Mouse (Mus musculus): ENCODE results near the gene Ppp4r3b. TPM values are rescaled to one million over a fixed set of nuclear protein-coding genes. Genes with fewer than 3 reads are reported as not detected.

Ppp4r3b gene
- 90.3 and 115 TPM in 2 replicates for polyA plus RNA-seq (2015; fragmentation: Nextera tagmentation; extraction: Ambion mirVana)

GRCm38 (mm10) chr11:29172563-29173124, at the start of gene Ppp4r3b:
Gene Ppp4r3b, plus strand, starts transcription at chr11:29172890.
- peak; percentile 98 for ATAC-seq
- peak within 1 kb of the TSS; percentile 97 for H3K9ac ChIP-seq (replicated peaks; ENCODE audit: low read depth, low read length)
- H3K4me3 ChIP-seq (replicated peaks; ENCODE audit: low read length) = peak within 1 kb of the TSS; percentile 92
- H3K9me3 ChIP-seq (ENCODE audit: control insufficient read depth, low read length) = no peaks in the 10 kb centered on the region
- H3K27me3 ChIP-seq (replicated peaks; ENCODE audit: control insufficient read depth, insufficient read depth, low read length) = no peaks in the 10 kb centered on the region
- peak within 1 kb of the TSS; percentile 86 for H3K4me2 ChIP-seq (ENCODE audit: low read length)
- no peaks in the 10 kb centered on the region for H3K36me3 ChIP-seq (ENCODE audit: control insufficient read depth, insufficient read depth)
- WGBS = under 1% methylated on average over 49 of the region's 50 CpGs
- peaks cover 15% of the 10 kb centered on the region for H3K4me1 ChIP-seq (replicated peaks; ENCODE audit: control insufficient read depth, insufficient read depth, low read length)
- peak within 1 kb of the TSS; percentile 97 for H3K27ac ChIP-seq (ENCODE audit: low read length)

DNA sequence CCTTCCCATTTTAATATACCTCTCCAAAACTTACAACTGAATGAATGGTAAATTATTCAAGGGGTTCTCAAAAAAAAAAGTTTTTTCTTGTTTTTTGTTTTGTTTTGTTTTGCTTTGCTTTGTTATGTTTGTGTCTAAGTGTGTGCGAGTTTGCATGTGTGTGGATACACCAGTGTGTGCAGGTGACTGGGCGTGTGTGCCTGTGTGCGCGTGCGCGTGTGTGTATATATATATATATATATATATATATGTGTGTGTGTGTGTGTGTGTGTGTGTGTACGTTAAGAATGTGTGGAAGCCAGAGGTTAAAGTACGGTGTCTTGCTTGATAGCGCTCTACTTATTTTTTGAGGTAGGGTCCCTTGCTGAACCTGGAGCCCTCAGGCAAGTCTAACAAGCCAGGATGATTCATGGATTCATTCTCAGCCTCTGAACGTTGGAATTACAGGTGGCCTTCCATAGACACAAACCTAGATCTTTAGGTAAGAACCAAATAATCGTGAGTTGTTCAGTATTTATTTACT, 42.8 kb upstream of the Ppp4r3b start:
- peak overlapping the region; percentile 99 for H3K4me3 ChIP-seq (replicated peaks; ENCODE audit: low read length)
- H3K4me1 ChIP-seq (replicated peaks; ENCODE audit: control insufficient read depth, insufficient read depth, low read length) = peaks cover 7% of the 10 kb centered on the region; the same call in 1 of the 2 replicates
- H3K36me3 ChIP-seq (ENCODE audit: control insufficient read depth, insufficient read depth) = peaks cover 7% of the 10 kb centered on the region
- ATAC-seq = peak; percentile 51
- H3K9me3 ChIP-seq (ENCODE audit: control insufficient read depth, low read length) = no peaks in the 10 kb centered on the region
- H3K27ac ChIP-seq (ENCODE audit: low read length) = no peak overlapping the region
- peak overlapping the region; percentile 59 for H3K4me2 ChIP-seq (ENCODE audit: low read length)
- no peaks in the 10 kb centered on the region for H3K27me3 ChIP-seq (replicated peaks; ENCODE audit: control insufficient read depth, insufficient read depth, low read length)
- H3K9ac ChIP-seq (replicated peaks; ENCODE audit: low read depth, low read length) = peak overlapping the region; percentile 92
- WGBS = 58% methylated on average over 11 of the region's 11 CpGs

DNA sequence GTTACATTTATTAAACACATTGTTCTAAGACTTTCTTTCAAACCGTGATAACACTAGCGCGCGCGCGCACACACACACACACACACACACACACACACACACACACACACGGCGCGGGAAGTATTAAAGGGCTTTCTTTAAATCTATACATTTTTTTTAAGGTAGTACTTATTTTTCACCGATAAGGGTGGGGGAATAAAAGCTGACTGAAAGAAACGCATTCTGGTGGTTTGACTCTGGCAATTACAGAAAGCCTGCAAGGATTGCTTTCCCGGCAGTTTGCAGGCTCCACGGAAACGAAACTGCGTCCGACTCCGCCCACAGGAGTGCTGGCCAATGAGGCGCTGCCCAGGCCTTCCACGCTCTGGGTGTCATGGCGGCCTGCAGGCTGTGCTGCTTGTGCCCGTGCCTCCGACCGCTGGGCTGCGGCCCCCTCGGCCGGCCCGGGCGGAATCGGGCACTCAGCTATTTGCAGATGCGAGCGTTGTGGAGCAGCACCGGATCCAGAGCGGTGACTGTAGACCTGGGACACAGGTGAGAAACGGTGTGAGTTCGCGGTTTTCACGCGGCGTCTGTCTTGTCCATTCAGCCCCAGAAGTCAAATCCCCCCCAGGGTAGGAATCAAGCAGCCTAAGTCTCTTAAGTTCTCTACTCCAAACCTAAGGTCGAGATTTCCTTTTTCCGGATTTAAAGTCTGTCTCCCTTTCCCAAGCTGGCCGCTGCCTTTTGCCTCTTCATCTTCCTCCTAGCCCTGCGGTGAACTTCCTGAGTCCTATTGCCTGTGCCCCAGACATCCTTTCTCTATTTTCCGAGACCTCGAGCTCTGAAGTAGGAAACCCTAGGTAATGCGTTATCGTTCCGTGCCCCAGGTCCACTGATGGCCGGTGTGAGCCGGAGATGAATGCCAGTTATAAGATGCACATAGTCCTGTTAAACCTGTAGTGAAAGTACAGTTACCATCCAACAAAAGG, 42.0 kb upstream of the Ppp4r3b start, which contains the start of gene Pnpt1:
TSS of gene Pnpt1 (plus strand) at position 360 of the 971 bp plus-strand sequence.
- peak; percentile 100 for ATAC-seq
- H3K4me1 ChIP-seq (replicated peaks; ENCODE audit: control insufficient read depth, insufficient read depth, low read length) = peaks cover 7% of the 10 kb centered on the region; the same call in 1 of the 2 replicates
- H3K9me3 ChIP-seq (ENCODE audit: control insufficient read depth, low read length) = no peaks in the 10 kb centered on the region
- peak within 1 kb of the TSS; percentile 92 for H3K9ac ChIP-seq (replicated peaks; ENCODE audit: low read depth, low read length)
- H3K36me3 ChIP-seq (ENCODE audit: control insufficient read depth, insufficient read depth) = peaks cover 8% of the 10 kb centered on the region
- H3K27me3 ChIP-seq (replicated peaks; ENCODE audit: control insufficient read depth, insufficient read depth, low read length) = no peaks in the 10 kb centered on the region
- H3K27ac ChIP-seq (ENCODE audit: low read length) = peak within 1 kb of the TSS; percentile 65
- peak within 1 kb of the TSS; percentile 90 for H3K4me2 ChIP-seq (ENCODE audit: low read length)
- H3K4me3 ChIP-seq (replicated peaks; ENCODE audit: low read length) = peak within 1 kb of the TSS; percentile 99
- 3% methylated on average over 50 of the region's 50 CpGs for WGBS

DNA sequence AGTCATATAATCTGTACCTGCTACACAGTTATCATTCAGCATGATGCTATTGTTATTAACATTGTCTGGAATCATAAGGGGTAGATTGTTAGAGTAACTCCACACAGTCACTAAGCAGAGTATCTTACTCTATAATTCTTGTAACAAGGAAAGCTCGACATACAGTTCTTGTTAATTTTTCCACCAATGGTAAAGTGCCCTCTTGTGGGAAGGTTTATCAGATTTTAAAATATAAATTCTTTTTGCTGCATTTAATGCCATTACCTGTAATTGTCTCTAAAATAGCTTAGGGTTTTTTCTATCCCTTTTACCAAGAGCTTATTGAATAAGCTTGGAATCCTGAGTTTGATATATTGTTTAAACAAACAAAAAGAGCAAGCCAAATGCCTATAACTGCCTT, 32.0 kb upstream of the Ppp4r3b start:
- Histone ChIP-seq H3K36me3 (ENCODE audit: control insufficient read depth, insufficient read depth) (peaks cover 21% of the 10 kb centered on the region), H3K27me3 (replicated peaks; ENCODE audit: control insufficient read depth, insufficient read depth, low read length) (no peaks in the 10 kb centered on the region), H3K27ac (ENCODE audit: low read length) (no peak overlapping the region), H3K4me3 (replicated peaks; ENCODE audit: low read length) (no peak overlapping the region), H3K9ac (replicated peaks; ENCODE audit: low read depth, low read length) (no peak overlapping the region), H3K4me2 (ENCODE audit: low read length) (no peak overlapping the region), H3K4me1 (replicated peaks; ENCODE audit: control insufficient read depth, insufficient read depth, low read length) (no peaks in the 10 kb centered on the region), H3K9me3 (ENCODE audit: control insufficient read depth, low read length) (no peaks in the 10 kb centered on the region)
- WGBS = 64% methylated on average over 1 of the region's 1 CpGs
- ATAC-seq = no peak

DNA sequence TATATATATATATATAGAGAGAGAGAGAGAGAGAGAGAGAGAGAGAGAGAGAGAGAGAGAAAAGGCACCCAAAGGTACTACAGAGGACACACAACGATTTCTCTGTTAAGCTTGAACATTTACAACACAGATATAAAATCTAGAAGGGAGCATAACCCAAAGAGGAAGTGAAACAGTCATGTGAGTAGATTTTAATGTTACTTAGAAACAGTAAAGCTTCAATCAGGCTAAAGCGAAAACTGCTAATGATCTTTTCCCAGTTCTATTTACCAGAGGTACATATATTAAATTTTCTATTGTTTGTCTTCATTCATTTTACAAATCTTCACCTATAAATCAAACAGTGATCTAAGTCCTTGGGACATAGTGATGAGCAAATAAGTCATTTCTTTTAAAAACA, 23.8 kb upstream of the Ppp4r3b start:
- Histone ChIP-seq H3K9me3 (ENCODE audit: control insufficient read depth, low read length) (no peaks in the 10 kb centered on the region), H3K4me3 (replicated peaks; ENCODE audit: low read length) (no peak overlapping the region), H3K4me2 (ENCODE audit: low read length) (no peak overlapping the region), H3K4me1 (replicated peaks; ENCODE audit: control insufficient read depth, insufficient read depth, low read length) (no peaks in the 10 kb centered on the region), H3K9ac (replicated peaks; ENCODE audit: low read depth, low read length) (no peak overlapping the region), H3K27ac (ENCODE audit: low read length) (no peak overlapping the region), H3K27me3 (replicated peaks; ENCODE audit: control insufficient read depth, insufficient read depth, low read length) (no peaks in the 10 kb centered on the region), H3K36me3 (ENCODE audit: control insufficient read depth, insufficient read depth) (peaks cover 9% of the 10 kb centered on the region)
- WGBS = 96% methylated on average over 2 of the region's 2 CpGs
- no peak for ATAC-seq

- Histone ChIP-seq H3K27ac (ENCODE audit: low read length) (no peak overlapping the region), H3K4me3 (replicated peaks; ENCODE audit: low read length) (no peak overlapping the region), H3K9ac (replicated peaks; ENCODE audit: low read depth, low read length) (no peak overlapping the region), H3K36me3 (ENCODE audit: control insufficient read depth, insufficient read depth) (peaks cover 8% of the 10 kb centered on the region), H3K9me3 (ENCODE audit: control insufficient read depth, low read length) (no peaks in the 10 kb centered on the region), H3K4me1 (replicated peaks; ENCODE audit: control insufficient read depth, insufficient read depth, low read length) (no peaks in the 10 kb centered on the region), H3K27me3 (replicated peaks; ENCODE audit: control insufficient read depth, insufficient read depth, low read length) (no peaks in the 10 kb centered on the region), H3K4me2 (ENCODE audit: low read length) (no peak overlapping the region)
- WGBS = 94% methylated on average over 4 of the region's 4 CpGs
- ATAC-seq = no peak
These were observed 9.1 kb upstream of the Ppp4r3b start for GRCm38 (mm10) chr11:29163569-29163968.

DNA sequence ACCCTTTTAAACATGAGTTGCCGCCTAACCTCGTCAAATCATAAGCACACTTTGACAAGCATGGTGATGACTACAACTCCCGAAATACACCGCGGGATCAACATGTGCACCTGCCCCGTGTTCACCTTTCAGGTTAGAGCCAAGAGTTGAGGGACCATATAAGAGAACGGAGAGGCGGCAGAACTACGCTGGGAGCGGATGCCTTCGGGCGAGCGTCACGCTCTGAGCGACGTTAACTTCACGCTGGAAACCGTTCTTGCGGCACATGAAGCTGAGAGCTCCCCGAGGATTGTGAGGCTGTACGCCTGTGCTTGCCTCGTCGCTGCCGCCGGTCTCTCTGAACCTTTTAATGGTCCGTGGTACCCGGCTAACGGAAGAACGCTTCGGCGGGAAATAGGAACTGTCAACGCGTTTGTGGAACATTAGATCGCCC, 715 bp upstream of the Ppp4r3b start:
- WGBS = under 1% methylated on average over 34 of the region's 34 CpGs
- Histone ChIP-seq H3K9me3 (ENCODE audit: control insufficient read depth, low read length) (no peaks in the 10 kb centered on the region), H3K27ac (ENCODE audit: low read length) (peak overlapping the region; percentile 41), H3K9ac (replicated peaks; ENCODE audit: low read depth, low read length) (peak overlapping the region; percentile 97), H3K4me3 (replicated peaks; ENCODE audit: low read length) (peak overlapping the region; percentile 92), H3K36me3 (ENCODE audit: control insufficient read depth, insufficient read depth) (no peaks in the 10 kb centered on the region), H3K4me2 (ENCODE audit: low read length) (peak overlapping the region; percentile 61), H3K27me3 (replicated peaks; ENCODE audit: control insufficient read depth, insufficient read depth, low read length) (no peaks in the 10 kb centered on the region), H3K4me1 (replicated peaks; ENCODE audit: control insufficient read depth, insufficient read depth, low read length) (peaks cover 15% of the 10 kb centered on the region)
- ATAC-seq = peak; percentile 22

DNA sequence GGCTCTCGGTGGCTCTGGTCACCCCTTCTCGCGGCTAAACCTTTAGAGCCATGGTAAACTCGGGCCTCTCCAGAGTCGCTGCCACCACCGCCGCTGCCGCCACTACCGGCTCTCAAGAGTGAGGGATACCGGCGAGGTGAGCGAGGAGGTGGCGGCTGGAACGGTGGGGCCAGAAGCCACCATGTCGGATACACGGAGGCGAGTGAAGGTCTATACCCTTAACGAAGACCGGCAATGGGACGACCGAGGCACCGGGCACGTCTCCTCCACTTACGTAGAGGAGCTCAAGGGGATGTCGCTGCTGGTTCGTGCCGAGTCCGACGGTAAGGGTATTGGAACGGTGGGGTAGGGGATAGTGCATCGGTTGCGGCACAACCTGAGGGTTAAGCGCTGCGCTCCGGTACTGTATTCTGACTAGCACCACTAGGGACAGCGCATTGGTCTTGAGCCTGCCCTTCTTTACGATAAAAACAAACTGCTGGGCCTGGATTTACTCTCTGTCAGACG, 488 bp downstream of the Ppp4r3b start:
- Histone ChIP-seq H3K4me2 (ENCODE audit: low read length) (peak overlapping the region; percentile 86), H3K4me1 (replicated peaks; ENCODE audit: control insufficient read depth, insufficient read depth, low read length) (peaks cover 15% of the 10 kb centered on the region), H3K9ac (replicated peaks; ENCODE audit: low read depth, low read length) (peak overlapping the region; percentile 97), H3K27me3 (replicated peaks; ENCODE audit: control insufficient read depth, insufficient read depth, low read length) (no peaks in the 10 kb centered on the region), H3K36me3 (ENCODE audit: control insufficient read depth, insufficient read depth) (no peaks in the 10 kb centered on the region), H3K27ac (ENCODE audit: low read length) (peak overlapping the region; percentile 97), H3K4me3 (replicated peaks; ENCODE audit: low read length) (peak overlapping the region; percentile 92), H3K9me3 (ENCODE audit: control insufficient read depth, low read length) (no peaks in the 10 kb centered on the region)
- under 1% methylated on average over 38 of the region's 38 CpGs for WGBS
- ATAC-seq = peak; percentile 53

All from forebrain, embryonic 16.5 days (tissue).